Mouse (Mus musculus) limb, embryonic 11.5 days (tissue): Measurements from ENCODE around the gene Dupd1. TPM values are rescaled to one million over a fixed set of nuclear protein-coding genes. Genes with fewer than 3 reads are reported as not detected.

Experiments used
- ATAC-seq: fragments of 200-750 bp; cut with Nextera tagmentation; 2 replicates; pipeline ENCODE4 v1.8.0; 2017; ENCODE audit warnings: low read depth; ENCODE audit not compliant: insufficient number of reproducible peaks, low FRiP score, low TSS enrichment
- DNase-seq: peaks from one replicate; pipeline ENCODE4 v3.0.0-alpha.2; 2015; ENCODE audit warnings: low spot score
- H3K27ac ChIP-seq: fragments of 300-500 bp; sonication (generic); replicated peaks from 2 replicates; pipeline ENCODE4 v1.5.1; 2014; ENCODE audit warnings: low read depth, mild to moderate bottlenecking, low read length
- H3K27me3 ChIP-seq: fragments of 300-500 bp; sonication (generic); 2 replicates; pipeline ENCODE4 v1.6.1; 2014; ENCODE audit warnings: mild to moderate bottlenecking, low read length, mixed read lengths; ENCODE audit not compliant: control insufficient read depth, insufficient read depth
- H3K36me3 ChIP-seq: fragments of 300-500 bp; sonication (generic); 2 replicates; pipeline ENCODE4 v1.6.1; 2014; ENCODE audit warnings: mild to moderate bottlenecking, low read length, moderate library complexity, mixed read lengths; ENCODE audit not compliant: control insufficient read depth, insufficient read depth
- H3K4me1 ChIP-seq: fragments of 300-500 bp; sonication (generic); 2 replicates; pipeline ENCODE4 v1.6.1; 2014; ENCODE audit warnings: low read length, mixed read lengths; ENCODE audit not compliant: control insufficient read depth, insufficient read depth
- H3K4me2 ChIP-seq: fragments of 300-500 bp; sonication (generic); 2 replicates; pipeline ENCODE4 v1.6.1; 2014; ENCODE audit warnings: low read depth, mild to moderate bottlenecking, moderate library complexity; ENCODE audit not compliant: severe bottlenecking
- H3K4me3 ChIP-seq: fragments of 300-500 bp; sonication (generic); 2 replicates; pipeline ENCODE4 v1.5.1; 2014; ENCODE audit warnings: low read depth, low read length
- H3K9ac ChIP-seq: fragments of 300-500 bp; sonication (generic); 2 replicates; pipeline ENCODE4 v1.6.1; 2014; ENCODE audit warnings: mild to moderate bottlenecking, low read length
- H3K9me3 ChIP-seq: fragments of 300-500 bp; sonication (generic); 2 replicates; pipeline ENCODE4 v1.6.1; 2016; ENCODE audit warnings: low read length; ENCODE audit not compliant: control insufficient read depth
- WGBS: fragments of 180-500 bp; shearing (Covaris S2); extraction: QIAGEN DNeasy Blood & Tissue Kit; methylation state at CpG from one replicate; pipeline ENCODE4 v1.1.7; 2014; 5-methylcytosine and 5-hydroxymethylcytosine counted together
- polyA plus RNA-seq: library from polyadenylated mRNA; unstranded; fragments of >200 nt; fragmentation: Nextera tagmentation; extraction: Ambion mirVana; gene quantifications from 2 replicates; pipeline ENCODE4 v1.2.1, GENCODE M21; 2014

Gene Dupd1
- polyA plus RNA-seq, 1 experiment from 2014 or later = 0.21 TPM

DNA sequence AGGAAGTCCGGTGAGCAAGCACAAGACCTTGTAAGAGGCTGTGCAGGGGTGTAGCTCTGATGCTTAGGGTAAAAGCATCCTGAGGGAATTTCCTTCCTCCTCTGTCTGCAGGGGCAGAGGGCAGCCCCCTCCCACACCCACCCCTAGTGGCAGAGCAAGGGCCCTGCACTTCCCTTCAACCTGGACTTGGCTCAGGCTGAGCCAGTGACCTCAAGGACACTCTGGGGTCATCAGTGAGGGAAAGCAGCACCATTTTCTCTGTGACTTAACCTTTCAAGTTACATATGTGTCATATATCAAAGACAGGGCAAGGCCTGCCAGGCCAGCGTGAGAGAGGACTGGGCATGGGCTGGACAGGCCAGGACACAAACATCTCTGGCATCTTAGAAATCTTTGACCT is 4.8 kb downstream of the Dupd1 start:
- no peak overlapping the region for H3K4me3 ChIP-seq
- no peaks in the 10 kb centered on the region for H3K9me3 ChIP-seq
- no peaks in the 10 kb centered on the region for H3K27me3 ChIP-seq
- H3K4me1 ChIP-seq = peaks cover 5% of the 10 kb centered on the region; the same call in 1 of the 2 replicates
- no peaks in the 10 kb centered on the region for H3K36me3 ChIP-seq
- DNase-seq (no peak), ATAC-seq (no peak)
- H3K4me2 ChIP-seq = no peak overlapping the region
- 39% methylated on average over 2 of the region's 2 CpGs for WGBS
- no peak overlapping the region for H3K9ac ChIP-seq
- no peak overlapping the region for H3K27ac ChIP-seq

GRCm38 (mm10) chr14:21706759-21707571 is 7.4 kb downstream of the Dupd1 start:
- H3K4me2 ChIP-seq = no peak overlapping the region
- no peak overlapping the region for H3K4me3 ChIP-seq
- 54% methylated on average over 12 of the region's 12 CpGs for WGBS
- H3K4me1 ChIP-seq = peaks cover 5% of the 10 kb centered on the region; the same call in 1 of the 2 replicates
- no peaks in the 10 kb centered on the region for H3K9me3 ChIP-seq
- H3K27ac ChIP-seq = peak overlapping the region; percentile 65
- H3K9ac ChIP-seq = no peak overlapping the region
- H3K36me3 ChIP-seq = no peaks in the 10 kb centered on the region
- peak; percentile 56 for DNase-seq
- 0 out of 2 replicates have a peak, but pooled peaks have one; percentile 21 for ATAC-seq
- H3K27me3 ChIP-seq = no peaks in the 10 kb centered on the region

GRCm38 (mm10) chr14:21705462-21705861 is 8.9 kb downstream of the Dupd1 start:
- Histone ChIP-seq H3K4me2 (no peak overlapping the region), H3K36me3 (no peaks in the 10 kb centered on the region), H3K4me3 (no peak overlapping the region), H3K27me3 (no peaks in the 10 kb centered on the region), H3K27ac (no peak overlapping the region), H3K9ac (no peak overlapping the region), H3K4me1 (peaks cover 2% of the 10 kb centered on the region; the same call in 1 of the 2 replicates), H3K9me3 (no peaks in the 10 kb centered on the region)
- WGBS = 93% methylated on average over 2 of the region's 2 CpGs
- no peak for ATAC-seq
- DNase-seq = no peak

- Histone ChIP-seq H3K4me2 (no peak overlapping the region), H3K9me3 (no peaks in the 10 kb centered on the region), H3K4me1 (peaks cover 2% of the 10 kb centered on the region; the same call in 1 of the 2 replicates), H3K36me3 (no peaks in the 10 kb centered on the region), H3K4me3 (no peak overlapping the region), H3K27me3 (no peaks in the 10 kb centered on the region), H3K27ac (no peak overlapping the region), H3K9ac (no peak overlapping the region)
- ATAC-seq (no peak), DNase-seq (no peak)
- 83% methylated on average over 5 of the region's 5 CpGs for WGBS
These were observed 11.1 kb downstream of the Dupd1 start for GRCm38 (mm10) chr14:21703255-21703654.

GRCm38 (mm10) chr14:21702691-21703090 is 11.7 kb downstream of the Dupd1 start:
- H3K4me1 ChIP-seq = peaks cover 2% of the 10 kb centered on the region; the same call in 1 of the 2 replicates
- no peaks in the 10 kb centered on the region for H3K9me3 ChIP-seq
- ATAC-seq (no peak), DNase-seq (no peak)
- no peaks in the 10 kb centered on the region for H3K36me3 ChIP-seq
- no peak overlapping the region for H3K4me2 ChIP-seq
- 96% methylated on average over 8 of the region's 8 CpGs for WGBS
- no peak overlapping the region for H3K9ac ChIP-seq
- no peak overlapping the region for H3K27ac ChIP-seq
- no peak overlapping the region for H3K4me3 ChIP-seq
- no peaks in the 10 kb centered on the region for H3K27me3 ChIP-seq

DNA sequence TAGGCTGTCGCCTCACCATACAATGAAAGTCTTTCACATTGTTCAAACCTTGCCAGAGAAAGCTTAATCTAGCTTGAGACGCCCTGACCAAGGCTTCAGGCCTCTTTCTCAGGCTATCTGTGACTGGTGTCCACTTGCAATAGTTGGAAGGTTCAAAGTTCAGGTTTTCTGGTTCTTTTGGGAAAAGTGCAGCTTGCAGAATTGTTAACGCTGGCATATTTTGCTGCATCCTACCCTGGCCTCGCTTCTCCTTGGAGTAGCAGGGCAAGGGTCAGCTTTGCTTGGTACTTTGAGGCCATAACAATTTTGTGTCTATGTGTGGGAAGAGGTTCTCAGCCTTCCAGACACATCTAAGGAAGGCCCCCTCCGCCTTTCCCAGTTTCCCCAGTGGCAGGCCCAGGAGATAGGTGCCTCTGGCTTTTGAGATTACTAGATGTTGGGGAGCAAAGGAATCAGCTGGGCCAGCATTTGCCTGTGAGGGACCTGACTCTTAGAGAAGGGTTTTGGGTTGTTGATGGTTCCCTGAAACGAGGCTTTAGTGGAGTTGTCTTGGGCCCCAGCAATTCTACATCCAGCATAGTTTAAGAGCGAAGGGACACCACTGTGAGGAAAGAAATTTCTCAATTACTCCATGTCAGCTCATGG is 18.1 kb downstream of the Dupd1 start:
- H3K9ac ChIP-seq = no peak overlapping the region
- H3K4me2 ChIP-seq = no peak overlapping the region
- no peak overlapping the region for H3K4me3 ChIP-seq
- ATAC-seq (no peak), DNase-seq (no peak)
- H3K4me1 ChIP-seq = no peaks in the 10 kb centered on the region
- H3K27me3 ChIP-seq = no peaks in the 10 kb centered on the region
- WGBS = 85% methylated on average over 7 of the region's 7 CpGs
- no peak overlapping the region for H3K27ac ChIP-seq
- H3K36me3 ChIP-seq = no peaks in the 10 kb centered on the region
- peaks cover 3% of the 10 kb centered on the region for H3K9me3 ChIP-seq

- Histone ChIP-seq H3K4me3 (no peak overlapping the region), H3K4me1 (no peaks in the 10 kb centered on the region), H3K9ac (no peak overlapping the region), H3K27ac (no peak overlapping the region), H3K9me3 (peaks cover 3% of the 10 kb centered on the region), H3K4me2 (no peak overlapping the region), H3K27me3 (no peaks in the 10 kb centered on the region), H3K36me3 (no peaks in the 10 kb centered on the region)
- no peak for DNase-seq
- 75% methylated on average over 6 of the region's 6 CpGs for WGBS
- ATAC-seq = no peak
These were observed 19.4 kb downstream of the Dupd1 start for GRCm38 (mm10) chr14:21695020-21695419.

GRCm38 (mm10) chr14:21691070-21691469 is 23.3 kb downstream of the Dupd1 start:
- Histone ChIP-seq H3K4me3 (no peak overlapping the region), H3K36me3 (no peaks in the 10 kb centered on the region), H3K4me1 (peaks cover 5% of the 10 kb centered on the region), H3K27me3 (no peaks in the 10 kb centered on the region), H3K9ac (no peak overlapping the region), H3K27ac (no peak overlapping the region), H3K4me2 (no peak overlapping the region), H3K9me3 (peaks cover 3% of the 10 kb centered on the region)
- ATAC-seq (no peak), DNase-seq (no peak)
- 92% methylated on average over 3 of the region's 3 CpGs for WGBS
